Mouse (Mus musculus): ENCODE results near the gene Cst13. TPM values are rescaled to one million over a fixed set of nuclear protein-coding genes. Genes with fewer than 3 reads are reported as not detected.

Cst13 gene
- polyA plus RNA-seq, 1 experiment = not detected

DNA sequence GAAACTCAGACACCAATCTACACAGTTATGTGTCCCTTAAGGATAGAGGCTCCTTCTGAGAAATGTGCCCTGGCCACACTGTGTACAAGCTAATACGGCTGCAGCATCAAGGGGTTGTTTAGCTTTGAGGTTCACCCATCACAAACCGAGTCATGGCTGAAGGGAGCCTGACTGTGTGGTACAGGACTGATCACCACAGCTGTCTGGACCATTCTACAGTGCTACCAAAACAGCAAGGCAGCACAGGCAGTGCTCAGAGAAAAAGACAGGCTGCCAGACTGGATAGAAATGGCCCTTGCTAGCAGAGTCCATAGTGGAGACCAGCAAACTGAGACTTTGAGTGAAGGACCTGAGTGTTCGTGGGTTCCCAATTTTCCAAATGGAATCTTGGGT lies 54.3 kb downstream of the Cst13 start:
- H3K9me3 ChIP-seq = no peaks in the 10 kb centered on the region
- peaks cover 59% of the 10 kb centered on the region for H3K4me1 ChIP-seq
- H3K4me3 ChIP-seq (replicated peaks) = peak overlapping the region; percentile 100
- TF ChIP-seq GATA1 (IDR thresholded peaks at IDR 0.05; ENCODE audit: borderline replicate concordance, low read length) = no peak
- TF ChIP-seq FLI1 (IDR thresholded peaks at IDR 0.05; ENCODE audit: low read length) = no peak
- peaks cover 35% of the 10 kb centered on the region for H3K36me3 ChIP-seq (replicated peaks; ENCODE audit: low read length)
- H3K27me3 ChIP-seq (replicated peaks) = no peaks in the 10 kb centered on the region

GRCm38 (mm10) chr2:148874617-148875334 lies 54.9 kb downstream of the Cst13 start:
- no peaks in the 10 kb centered on the region for H3K27me3 ChIP-seq (replicated peaks)
- H3K36me3 ChIP-seq (replicated peaks; ENCODE audit: low read length) = peaks cover 35% of the 10 kb centered on the region
- H3K4me3 ChIP-seq (replicated peaks) = peak overlapping the region; percentile 100
- H3K9me3 ChIP-seq = no peaks in the 10 kb centered on the region
- TF ChIP-seq FLI1 (IDR thresholded peaks at IDR 0.05; ENCODE audit: low read length) = no peak
- no peak for TF ChIP-seq GATA1 (IDR thresholded peaks at IDR 0.05; ENCODE audit: borderline replicate concordance, low read length)
- H3K4me1 ChIP-seq = peaks cover 63% of the 10 kb centered on the region

- H3K9me3 ChIP-seq = no peaks in the 10 kb centered on the region
- H3K4me3 ChIP-seq (replicated peaks) = peak within 1 kb of the TSS; percentile 100
- peaks cover 34% of the 10 kb centered on the region for H3K36me3 ChIP-seq (replicated peaks; ENCODE audit: low read length)
- no peaks in the 10 kb centered on the region for H3K27me3 ChIP-seq (replicated peaks)
- H3K4me1 ChIP-seq = peaks cover 63% of the 10 kb centered on the region
- TF ChIP-seq GATA1 (IDR thresholded peaks at IDR 0.05; ENCODE audit: borderline replicate concordance, low read length) = no peak
- no peak for TF ChIP-seq FLI1 (IDR thresholded peaks at IDR 0.05; ENCODE audit: low read length)
These were observed 55.5 kb downstream of the Cst13 start, which contains the start of gene Cst3 for GRCm38 (mm10) chr2:148875335-148875811. TSS of gene Cst3 (minus strand) at chr2:148875692.

DNA sequence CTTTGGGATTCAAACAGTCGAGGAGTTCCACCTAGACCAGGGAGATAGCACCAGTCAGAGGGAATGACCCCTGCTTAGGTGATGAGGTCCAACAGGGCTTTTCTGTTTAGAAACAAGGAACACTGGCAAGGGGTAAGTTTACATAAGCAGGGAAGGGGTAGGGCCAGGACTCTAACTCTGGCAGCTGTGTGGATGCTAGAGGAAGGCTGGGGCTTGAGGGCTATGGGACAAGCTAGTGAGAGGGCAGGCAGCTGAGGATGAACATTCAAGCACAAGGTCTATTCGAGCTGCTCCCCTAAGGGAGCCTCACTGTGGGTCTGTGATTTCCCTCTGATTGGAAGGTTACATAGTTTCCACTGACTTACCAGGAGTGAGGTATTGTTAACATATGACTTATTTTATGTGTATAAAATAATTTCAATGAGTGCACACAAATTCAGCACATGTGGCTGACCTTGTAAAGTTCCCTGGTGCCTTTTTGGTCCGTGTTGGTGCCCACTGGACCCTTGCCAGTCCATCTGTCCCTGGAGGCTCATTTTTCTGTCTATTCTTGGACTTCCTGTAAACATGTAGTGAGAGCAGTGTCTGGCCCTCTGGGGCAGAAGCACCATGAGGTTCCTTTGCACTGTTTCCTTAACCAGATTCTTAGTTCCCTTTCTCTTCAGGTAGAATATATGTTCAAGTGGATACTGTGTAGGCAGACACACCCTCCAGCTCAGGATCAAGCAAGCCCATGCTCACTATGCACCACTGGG lies 57.3 kb downstream of the Cst13 start:
- Histone ChIP-seq H3K9me3 (no peaks in the 10 kb centered on the region), H3K36me3 (replicated peaks; ENCODE audit: low read length) (peaks cover 17% of the 10 kb centered on the region), H3K4me1 (peaks cover 63% of the 10 kb centered on the region), H3K4me3 (replicated peaks) (peak overlapping the region; percentile 65), H3K27me3 (replicated peaks) (no peaks in the 10 kb centered on the region)
- TF ChIP-seq GATA1 (IDR thresholded peaks at IDR 0.05; ENCODE audit: borderline replicate concordance, low read length) (no peak), FLI1 (IDR thresholded peaks at IDR 0.05; ENCODE audit: low read length) (no peak)

GRCm38 (mm10) chr2:148878641-148879130 lies 58.8 kb downstream of the Cst13 start:
- H3K9me3 ChIP-seq = no peaks in the 10 kb centered on the region
- peaks cover 4% of the 10 kb centered on the region for H3K36me3 ChIP-seq (replicated peaks; ENCODE audit: low read length)
- no peaks in the 10 kb centered on the region for H3K27me3 ChIP-seq (replicated peaks)
- no peak for TF ChIP-seq FLI1 (IDR thresholded peaks at IDR 0.05; ENCODE audit: low read length)
- no peak for TF ChIP-seq GATA1 (IDR thresholded peaks at IDR 0.05; ENCODE audit: borderline replicate concordance, low read length)
- H3K4me1 ChIP-seq = peaks cover 52% of the 10 kb centered on the region
- no peak overlapping the region for H3K4me3 ChIP-seq (replicated peaks)

- Histone ChIP-seq H3K27me3 (replicated peaks) (no peaks in the 10 kb centered on the region), H3K9me3 (no peaks in the 10 kb centered on the region), H3K4me1 (peaks cover 47% of the 10 kb centered on the region), H3K36me3 (replicated peaks; ENCODE audit: low read length) (no peaks in the 10 kb centered on the region), H3K4me3 (replicated peaks) (no peak overlapping the region)
- TF ChIP-seq GATA1 (IDR thresholded peaks at IDR 0.05; ENCODE audit: borderline replicate concordance, low read length) = no peak
- no peak for TF ChIP-seq FLI1 (IDR thresholded peaks at IDR 0.05; ENCODE audit: low read length)
These were observed 59.3 kb downstream of the Cst13 start for GRCm38 (mm10) chr2:148879199-148879598.

Other genes with a start within 250 kb of the Cst13 start
- gene Nxt1, start 147.5 kb upstream of the Cst13 start, polyA plus RNA-seq (2012; ENCODE audit: insufficient read depth, low replicate concordance) = 2.6 and 25.6 TPM in 2 replicates
- 5.2 and 17.8 TPM in 2 replicates for gene Gzf1, start 139.1 kb upstream of the Cst13 start, polyA plus RNA-seq (2012; ENCODE audit: insufficient read depth, low replicate concordance)
- gene Napb, start 87.6 kb upstream of the Cst13 start, polyA plus RNA-seq (2012; ENCODE audit: insufficient read depth, low replicate concordance) = not detected in 2 replicates
- not detected in 2 replicates for gene Cstl1, start 69.7 kb upstream of the Cst13 start, polyA plus RNA-seq (2012; ENCODE audit: insufficient read depth, low replicate concordance)
- not detected in 2 replicates for gene Cst11, start 48.6 kb upstream of the Cst13 start, polyA plus RNA-seq (2012; ENCODE audit: insufficient read depth, low replicate concordance)
- gene 8030411F24Rik, start 38.1 kb upstream of the Cst13 start, polyA plus RNA-seq (2012; ENCODE audit: insufficient read depth, low replicate concordance) = not detected in 2 replicates
- not detected in 2 replicates for gene Cst12, start 30.7 kb upstream of the Cst13 start, polyA plus RNA-seq (2012; ENCODE audit: insufficient read depth, low replicate concordance)
- not detected in 2 replicates for gene Cst8, start 21.3 kb upstream of the Cst13 start, polyA plus RNA-seq (2012; ENCODE audit: insufficient read depth, low replicate concordance)
- not detected in 2 replicates for gene Cst9, start 15.1 kb downstream of the Cst13 start, polyA plus RNA-seq (2012; ENCODE audit: insufficient read depth, low replicate concordance)
- not detected in 2 replicates for gene 9230104L09Rik, start 45.0 kb downstream of the Cst13 start, polyA plus RNA-seq (2012; ENCODE audit: insufficient read depth, low replicate concordance)
- 199 and 636 TPM in 2 replicates for gene Cst3, start 55.6 kb downstream of the Cst13 start, polyA plus RNA-seq (2012; ENCODE audit: insufficient read depth, low replicate concordance)
- not detected in 2 replicates for gene Gm1330, start 183.2 kb downstream of the Cst13 start, polyA plus RNA-seq (2012; ENCODE audit: insufficient read depth, low replicate concordance)
- 1.5 TPM in 1 of 2 replicates, not detected in the other for gene Gm10750, start 197.2 kb downstream of the Cst13 start, polyA plus RNA-seq (2012; ENCODE audit: insufficient read depth, low replicate concordance)

Measured in megakaryocyte, embryonic 14.5 days (primary cell).